Mouse (Mus musculus): ENCODE data around the gene Gm38431.
A peak's percentile ranks its signal among the peaks of the same experiment; 100 is the strongest.

Gm38431 gene

GRCm38 (mm10) chr9:21043563-21043962 is 48.2 kb downstream of the Gm38431 start:
- peak; percentile 53 for DNase-seq (ENCODE audit: extremely low read depth, low read depth)

GRCm38 (mm10) chr9:21041308-21041707 is 50.5 kb downstream of the Gm38431 start:
- DNase-seq (ENCODE audit: extremely low read depth, low read depth), result peak; percentile 77

GRCm38 (mm10) chr9:21039779-21040178 is 52.0 kb downstream of the Gm38431 start:
- peak; percentile 90 for DNase-seq (ENCODE audit: extremely low read depth, low read depth)

- no peak for DNase-seq (ENCODE audit: extremely low read depth, low read depth)
These were observed 54.3 kb downstream of the Gm38431 start for GRCm38 (mm10) chr9:21037481-21037891.

GRCm38 (mm10) chr9:21036666-21037065 is 55.1 kb downstream of the Gm38431 start:
- no peak for DNase-seq (ENCODE audit: extremely low read depth, low read depth)

GRCm38 (mm10) chr9:21036161-21036560 is 55.6 kb downstream of the Gm38431 start:
- no peak for DNase-seq (ENCODE audit: extremely low read depth, low read depth)

- no peak for DNase-seq (ENCODE audit: extremely low read depth, low read depth)
These were observed 56.2 kb downstream of the Gm38431 start for GRCm38 (mm10) chr9:21035586-21035985.

- no peak for DNase-seq (ENCODE audit: extremely low read depth, low read depth)
These were observed 57.2 kb downstream of the Gm38431 start for GRCm38 (mm10) chr9:21034481-21035085.

- peak; percentile 95 for DNase-seq (ENCODE audit: extremely low read depth, low read depth)
These were observed 58.7 kb downstream of the Gm38431 start for GRCm38 (mm10) chr9:21033136-21033535.

- DNase-seq (ENCODE audit: extremely low read depth, low read depth), result no peak
These were observed 59.3 kb downstream of the Gm38431 start for GRCm38 (mm10) chr9:21032491-21032890.

GRCm38 (mm10) chr9:21031896-21032351 is 59.9 kb downstream of the Gm38431 start, which contains the start of gene Icam5:
Gene Icam5 (plus strand): TSS chr9:21032073.
- peak; percentile 62 for DNase-seq (ENCODE audit: extremely low read depth, low read depth)

- DNase-seq (ENCODE audit: extremely low read depth, low read depth), result peak; percentile 85
These were observed 60.4 kb downstream of the Gm38431 start for GRCm38 (mm10) chr9:21031251-21031895.

- DNase-seq (ENCODE audit: extremely low read depth, low read depth), result peak; percentile 100
These were observed 61.0 kb downstream of the Gm38431 start for GRCm38 (mm10) chr9:21030781-21031250.

- DNase-seq (ENCODE audit: extremely low read depth, low read depth), result peak; percentile 77
These were observed 61.7 kb downstream of the Gm38431 start for GRCm38 (mm10) chr9:21030055-21030600.

- DNase-seq (ENCODE audit: extremely low read depth, low read depth), result peak; percentile 94
These were observed 62.3 kb downstream of the Gm38431 start, which contains the start of gene Icam4 for GRCm38 (mm10) chr9:21029291-21030054. Gene Icam4 (plus strand): TSS chr9:21029373.

GRCm38 (mm10) chr9:21028560-21029110 is 63.2 kb downstream of the Gm38431 start:
- no peak for DNase-seq (ENCODE audit: extremely low read depth, low read depth)

GRCm38 (mm10) chr9:21027774-21028290 is 64.0 kb downstream of the Gm38431 start:
- no peak for DNase-seq (ENCODE audit: extremely low read depth, low read depth)

- DNase-seq (ENCODE audit: extremely low read depth, low read depth), result no peak
These were observed 64.9 kb downstream of the Gm38431 start for GRCm38 (mm10) chr9:21026849-21027248.

- DNase-seq (ENCODE audit: extremely low read depth, low read depth), result no peak
These were observed 66.5 kb downstream of the Gm38431 start for GRCm38 (mm10) chr9:21025258-21025810.

- DNase-seq (ENCODE audit: extremely low read depth, low read depth), result no peak
These were observed 69.1 kb downstream of the Gm38431 start for GRCm38 (mm10) chr9:21022726-21023125.

GRCm38 (mm10) chr9:21022288-21022687 is 69.5 kb downstream of the Gm38431 start:
- DNase-seq (ENCODE audit: extremely low read depth, low read depth), result no peak
